Mouse (Mus musculus) urinary bladder, postnatal 36 days (tissue): ENCODE data around the gene Gga1.
A peak's percentile ranks its signal among the peaks of the same experiment; 100 is the strongest.

ENCODE experiments used
- DNase-seq, 2 experiments: peaks; one replicate each; pipeline ENCODE4 v3.0.0; 2022; ENCODE audit warnings: low spot score in 2 of 2, mixed read lengths in 1 of 2

Gga1 gene

GRCm38 (mm10) chr15:78937963-78938362, 61.0 kb downstream of the Gga1 start:
- DNase-seq = no peak

GRCm38 (mm10) chr15:78940325-78940724, 63.3 kb downstream of the Gga1 start:
- no peak for DNase-seq

GRCm38 (mm10) chr15:78942663-78943062, 65.7 kb downstream of the Gga1 start:
- peak; percentile 75 to 80 for DNase-seq
